Mouse (Mus musculus) midbrain, embryonic 15.5 days (tissue): ENCODE measurements around the gene Mctp2. TPM values are rescaled to one million over a fixed set of nuclear protein-coding genes. Genes with fewer than 3 reads are reported as not detected.

ENCODE experiments used
- ATAC-seq: fragments of 200-750 bp; cut with Nextera tagmentation; replicated peaks from 2 replicates; pipeline ENCODE4 v1.8.0; 2017; ENCODE audit warnings: moderate TSS enrichment
- H3K27ac ChIP-seq: fragments of 300-500 bp; sonication (generic); 2 replicates; pipeline ENCODE4 v1.5.1; 2015; ENCODE audit warnings: mild to moderate bottlenecking, inconsistent platforms
- H3K27me3 ChIP-seq: fragments of 300-500 bp; sonication (generic); replicated peaks from 2 replicates; pipeline ENCODE4 v1.6.1; 2015; ENCODE audit warnings: inconsistent platforms
- H3K36me3 ChIP-seq: fragments of 300-500 bp; sonication (generic); replicated peaks from 2 replicates; pipeline ENCODE4 v1.6.1; 2015; ENCODE audit warnings: inconsistent platforms
- H3K4me1 ChIP-seq: fragments of 300-500 bp; sonication (generic); 2 replicates; pipeline ENCODE4 v1.6.1; 2015; ENCODE audit warnings: inconsistent platforms
- H3K4me2 ChIP-seq: fragments of 300-500 bp; sonication (generic); 2 replicates; pipeline ENCODE4 v1.6.1; 2015; ENCODE audit warnings: inconsistent platforms, mild to moderate bottlenecking, moderate library complexity
- H3K4me3 ChIP-seq: fragments of 300-500 bp; sonication (generic); 2 replicates; pipeline ENCODE4 v1.5.1; 2015; ENCODE audit warnings: mild to moderate bottlenecking, inconsistent platforms
- H3K9ac ChIP-seq: fragments of 300-500 bp; sonication (generic); 2 replicates; pipeline ENCODE4 v1.6.1; 2015; ENCODE audit warnings: mild to moderate bottlenecking, inconsistent platforms
- H3K9me3 ChIP-seq: fragments of 300-500 bp; sonication (generic); 2 replicates; pipeline ENCODE4 v1.6.1; 2016; ENCODE audit warnings: inconsistent platforms
- WGBS: fragments of 180-500 bp; shearing (Covaris S2); methylation state at CpG from one replicate; pipeline ENCODE4 v1.1.7; 2015; ENCODE audit warnings: mixed read lengths; 5-methylcytosine and 5-hydroxymethylcytosine counted together
- polyA plus RNA-seq: library from polyadenylated mRNA; unstranded; fragments of >200 nt; fragmentation: Nextera tagmentation; extraction: Ambion mirVana; gene quantifications from 2 replicates; pipeline ENCODE4 v1.2.1, GENCODE M21; 2015

Mctp2 gene
- polyA plus RNA-seq, 1 experiment from 2014 or later, result 0.45 TPM

DNA sequence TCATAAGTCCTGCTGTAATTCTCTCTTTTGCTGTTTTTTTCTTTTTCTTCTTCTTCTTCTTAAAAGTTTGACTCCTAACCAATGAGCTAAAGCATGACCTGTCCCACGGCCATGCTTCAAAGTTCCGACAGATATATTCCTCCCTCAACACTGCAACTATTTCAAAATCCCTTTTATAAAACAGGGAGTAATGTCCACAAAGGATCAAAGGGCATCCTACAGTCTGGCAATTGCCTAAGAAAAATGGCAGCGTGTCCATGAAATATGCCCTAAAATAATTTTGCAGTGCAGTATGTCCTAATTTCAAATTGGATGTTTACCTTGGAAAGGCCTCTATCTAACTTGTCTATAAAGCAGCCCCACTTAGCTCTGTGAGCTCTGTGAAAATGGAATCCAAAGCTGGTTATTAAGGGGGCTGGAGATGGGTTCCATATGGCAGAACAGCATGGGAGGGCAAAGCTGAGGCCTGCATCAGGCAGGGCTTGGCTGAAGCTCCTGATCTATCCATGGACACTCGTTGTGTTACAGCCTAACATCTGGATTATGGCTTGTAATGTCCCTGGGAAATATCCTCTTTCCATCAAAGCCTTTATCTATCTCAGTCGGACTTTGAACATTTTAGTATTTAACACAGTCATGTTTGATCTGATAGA, 90.7 kb downstream of the Mctp2 start:
- H3K9ac ChIP-seq, result no peak overlapping the region
- H3K9me3 ChIP-seq, result no peaks in the 10 kb centered on the region
- H3K36me3 ChIP-seq, result no peaks in the 10 kb centered on the region
- no peak for ATAC-seq
- H3K27me3 ChIP-seq, result no peaks in the 10 kb centered on the region
- H3K27ac ChIP-seq, result no peak overlapping the region
- no peak overlapping the region for H3K4me2 ChIP-seq
- no peak overlapping the region for H3K4me3 ChIP-seq
- 79% methylated on average over 5 of the region's 5 CpGs for WGBS
- H3K4me1 ChIP-seq, result no peaks in the 10 kb centered on the region

GRCm38 (mm10) chr7:72210201-72210600, 96.2 kb downstream of the Mctp2 start:
- no peak overlapping the region for H3K27ac ChIP-seq
- H3K36me3 ChIP-seq, result no peaks in the 10 kb centered on the region
- 90% methylated on average over 5 of the region's 5 CpGs for WGBS
- H3K4me2 ChIP-seq, result no peak overlapping the region
- H3K9ac ChIP-seq, result no peak overlapping the region
- H3K4me3 ChIP-seq, result no peak overlapping the region
- no peaks in the 10 kb centered on the region for H3K9me3 ChIP-seq
- no peak for ATAC-seq
- H3K27me3 ChIP-seq, result no peaks in the 10 kb centered on the region
- no peaks in the 10 kb centered on the region for H3K4me1 ChIP-seq

- no peak overlapping the region for H3K4me2 ChIP-seq
- H3K9me3 ChIP-seq, result no peaks in the 10 kb centered on the region
- no peaks in the 10 kb centered on the region for H3K36me3 ChIP-seq
- no peaks in the 10 kb centered on the region for H3K4me1 ChIP-seq
- H3K4me3 ChIP-seq, result no peak overlapping the region
- no peak overlapping the region for H3K9ac ChIP-seq
- no peak for ATAC-seq
- 90% methylated on average over 5 of the region's 5 CpGs for WGBS
- H3K27ac ChIP-seq, result no peak overlapping the region
- no peaks in the 10 kb centered on the region for H3K27me3 ChIP-seq
These were observed 97.1 kb downstream of the Mctp2 start for GRCm38 (mm10) chr7:72209296-72209695.

DNA sequence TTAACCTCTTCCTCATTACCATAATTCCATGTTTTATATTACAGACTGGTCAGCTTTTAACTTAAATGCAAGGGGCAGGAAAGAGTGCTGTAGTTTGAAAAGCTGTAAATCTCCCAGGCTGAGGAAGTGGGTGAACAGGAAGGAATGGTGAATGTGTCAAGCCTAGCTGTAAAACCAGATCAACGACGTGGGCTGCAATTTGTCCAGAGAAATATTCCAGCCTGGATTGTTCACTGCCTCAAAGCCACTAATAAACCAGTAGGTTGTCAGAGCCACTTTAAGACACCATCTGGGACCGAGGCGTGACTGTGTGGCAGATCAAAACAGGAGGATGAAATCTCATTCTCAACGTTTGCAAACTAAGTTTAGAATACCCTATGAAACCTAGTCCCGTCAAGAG, 99.6 kb downstream of the Mctp2 start:
- Histone ChIP-seq H3K4me3 (no peak overlapping the region), H3K4me1 (no peaks in the 10 kb centered on the region), H3K27me3 (no peaks in the 10 kb centered on the region), H3K9ac (no peak overlapping the region), H3K36me3 (no peaks in the 10 kb centered on the region), H3K9me3 (no peaks in the 10 kb centered on the region), H3K27ac (no peak overlapping the region), H3K4me2 (no peak overlapping the region)
- ATAC-seq, result no peak
- WGBS, result 72% methylated on average over 6 of the region's 6 CpGs

GRCm38 (mm10) chr7:72195709-72196108, 110.7 kb downstream of the Mctp2 start:
- Histone ChIP-seq H3K4me2 (no peak overlapping the region), H3K36me3 (no peaks in the 10 kb centered on the region), H3K9ac (no peak overlapping the region), H3K27ac (no peak overlapping the region), H3K27me3 (no peaks in the 10 kb centered on the region), H3K4me1 (no peaks in the 10 kb centered on the region), H3K4me3 (no peak overlapping the region), H3K9me3 (no peaks in the 10 kb centered on the region)
- WGBS, result 63% methylated on average over 1 of the region's 1 CpGs
- no peak for ATAC-seq

DNA sequence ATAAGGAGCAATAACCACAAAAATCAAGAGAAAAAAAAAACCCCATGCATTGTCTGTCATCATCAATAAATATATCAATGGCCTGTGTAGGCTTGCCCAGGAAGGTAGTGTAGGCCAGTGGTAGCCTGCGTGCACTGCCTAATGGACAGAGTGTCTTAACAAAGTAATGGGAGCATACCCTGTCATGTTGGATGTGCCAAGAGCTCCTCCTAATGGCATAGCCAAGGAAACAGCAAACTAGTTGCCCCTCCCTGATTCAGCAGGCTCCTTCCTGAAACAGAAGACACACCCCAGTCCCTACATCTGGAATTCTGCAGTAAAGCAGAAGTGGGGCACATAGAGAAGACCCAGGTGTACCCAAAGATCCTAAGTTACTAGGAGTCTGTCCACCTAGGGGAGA, 113.1 kb downstream of the Mctp2 start:
- H3K4me2 ChIP-seq, result no peak overlapping the region
- ATAC-seq, result no peak
- H3K27ac ChIP-seq, result no peak overlapping the region
- H3K9me3 ChIP-seq, result no peaks in the 10 kb centered on the region
- 83% methylated on average over 1 of the region's 1 CpGs for WGBS
- H3K4me1 ChIP-seq, result no peaks in the 10 kb centered on the region
- H3K27me3 ChIP-seq, result no peaks in the 10 kb centered on the region
- H3K4me3 ChIP-seq, result no peak overlapping the region
- no peak overlapping the region for H3K9ac ChIP-seq
- no peaks in the 10 kb centered on the region for H3K36me3 ChIP-seq

DNA sequence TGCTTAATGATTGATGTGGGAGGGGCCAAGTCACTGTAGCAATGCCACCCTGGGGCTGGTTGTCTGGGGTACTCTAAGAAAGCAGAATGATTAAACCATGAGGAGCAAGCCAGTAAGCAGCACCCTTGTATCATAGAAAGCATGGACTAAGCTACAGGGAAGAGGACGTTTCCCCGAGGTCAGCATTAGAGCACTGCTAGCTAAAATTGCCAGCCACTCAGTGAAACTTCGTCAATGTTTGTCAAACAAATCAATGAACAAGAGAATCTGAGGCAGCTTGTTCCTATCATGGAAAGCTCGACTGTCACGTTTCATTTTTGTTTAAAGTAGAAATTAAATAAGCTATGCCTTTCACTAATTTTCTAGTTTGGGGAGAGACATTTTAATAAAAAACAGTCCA, 124.8 kb downstream of the Mctp2 start:
- H3K4me1 ChIP-seq, result no peaks in the 10 kb centered on the region
- H3K27ac ChIP-seq, result no peak overlapping the region
- no peak for ATAC-seq
- 70% methylated on average over 5 of the region's 5 CpGs for WGBS
- H3K36me3 ChIP-seq, result no peaks in the 10 kb centered on the region
- no peak overlapping the region for H3K9ac ChIP-seq
- no peak overlapping the region for H3K4me3 ChIP-seq
- H3K4me2 ChIP-seq, result no peak overlapping the region
- no peaks in the 10 kb centered on the region for H3K27me3 ChIP-seq
- no peaks in the 10 kb centered on the region for H3K9me3 ChIP-seq

- no peak for ATAC-seq
- Histone ChIP-seq H3K27ac (no peak overlapping the region), H3K9me3 (no peaks in the 10 kb centered on the region), H3K4me3 (no peak overlapping the region), H3K27me3 (no peaks in the 10 kb centered on the region), H3K9ac (no peak overlapping the region), H3K36me3 (no peaks in the 10 kb centered on the region), H3K4me2 (no peak overlapping the region), H3K4me1 (no peaks in the 10 kb centered on the region)
- WGBS, result 66% methylated on average over 2 of the region's 2 CpGs
These were observed 137.1 kb downstream of the Mctp2 start for GRCm38 (mm10) chr7:72169320-72169719.

DNA sequence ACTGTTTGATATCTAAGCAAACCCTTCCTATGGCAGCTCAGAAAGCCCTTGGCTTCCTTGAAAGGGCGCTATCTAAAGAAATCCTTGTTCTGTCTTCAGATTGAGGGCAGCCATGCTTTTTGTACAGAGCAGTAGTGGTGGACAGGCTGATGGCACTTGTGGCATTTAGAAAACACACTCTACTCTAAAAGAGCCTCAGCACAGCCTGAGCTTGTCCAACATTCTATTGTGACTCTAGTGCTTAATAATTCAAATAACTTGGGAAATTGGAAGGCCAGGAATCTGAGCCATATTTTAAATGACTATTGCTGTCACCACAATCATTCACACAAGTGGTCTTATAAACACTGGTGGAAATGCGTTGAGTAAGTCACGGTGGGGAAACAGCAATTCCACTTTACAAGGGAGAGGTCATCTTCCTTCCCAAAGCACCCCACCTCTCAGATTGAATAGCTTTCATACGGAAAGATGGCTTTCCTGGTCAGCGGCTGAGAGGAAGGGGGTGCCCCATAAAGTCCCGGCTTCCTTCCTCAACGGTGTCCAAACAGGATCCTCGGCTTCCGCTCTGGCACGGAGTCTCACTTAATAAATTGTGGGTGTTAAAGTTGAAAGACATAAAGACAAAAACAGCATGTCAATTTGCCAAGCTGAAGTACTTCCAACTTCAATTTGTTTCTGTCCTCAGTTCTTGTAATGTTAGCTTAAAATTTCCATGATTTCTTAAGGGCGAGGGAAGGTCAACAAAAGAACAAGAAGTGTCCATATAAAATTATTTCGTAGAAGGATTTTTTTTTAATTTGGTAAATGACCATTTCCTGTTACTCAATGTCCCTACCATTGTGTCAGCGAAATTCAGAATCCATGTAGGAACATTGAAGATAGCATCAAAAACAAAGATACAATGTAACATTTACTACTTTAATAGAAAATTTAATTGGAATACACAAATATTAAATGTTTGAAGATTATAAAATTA, 140.4 kb downstream of the Mctp2 start:
- Histone ChIP-seq H3K27ac (no peak overlapping the region), H3K27me3 (no peaks in the 10 kb centered on the region), H3K4me2 (no peak overlapping the region), H3K4me1 (no peaks in the 10 kb centered on the region), H3K36me3 (no peaks in the 10 kb centered on the region), H3K4me3 (no peak overlapping the region), H3K9ac (no peak overlapping the region), H3K9me3 (no peaks in the 10 kb centered on the region)
- 87% methylated on average over 13 of the region's 13 CpGs for WGBS
- no peak for ATAC-seq

DNA sequence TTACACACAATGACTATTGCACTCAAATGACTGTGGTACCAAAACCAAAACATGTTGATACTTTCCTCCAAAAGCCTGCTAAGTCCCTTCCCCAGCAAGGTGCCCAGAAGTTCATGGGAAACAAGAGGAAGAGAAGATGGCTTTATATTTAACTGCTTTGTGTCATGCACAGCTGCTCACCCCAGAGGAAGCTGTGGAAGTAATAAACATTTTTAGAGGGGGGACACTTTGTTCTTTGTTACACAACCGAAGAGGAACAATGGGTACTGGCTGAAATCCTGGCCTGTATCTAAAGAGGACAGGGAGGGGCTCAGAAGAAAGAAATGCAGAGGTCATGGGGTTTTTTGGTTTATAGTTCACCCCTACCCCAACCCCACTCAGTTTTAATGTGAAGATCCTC, 144.2 kb downstream of the Mctp2 start:
- Histone ChIP-seq H3K36me3 (no peaks in the 10 kb centered on the region), H3K27me3 (no peaks in the 10 kb centered on the region), H3K9me3 (no peaks in the 10 kb centered on the region), H3K27ac (no peak overlapping the region), H3K4me1 (no peaks in the 10 kb centered on the region), H3K4me2 (no peak overlapping the region), H3K9ac (no peak overlapping the region), H3K4me3 (no peak overlapping the region)
- ATAC-seq, result no peak
- WGBS, result 5% methylated on average over 1 of the region's 1 CpGs

- WGBS, result 85% methylated on average over 4 of the region's 4 CpGs
- Histone ChIP-seq H3K27me3 (no peaks in the 10 kb centered on the region), H3K27ac (no peak overlapping the region), H3K9ac (no peak overlapping the region), H3K36me3 (no peaks in the 10 kb centered on the region), H3K9me3 (no peaks in the 10 kb centered on the region), H3K4me2 (no peak overlapping the region), H3K4me1 (no peaks in the 10 kb centered on the region), H3K4me3 (no peak overlapping the region)
- ATAC-seq, result no peak
These were observed 146.8 kb downstream of the Mctp2 start for GRCm38 (mm10) chr7:72159513-72160063.

- Histone ChIP-seq H3K4me1 (no peaks in the 10 kb centered on the region), H3K27ac (no peak overlapping the region), H3K4me2 (no peak overlapping the region), H3K36me3 (no peaks in the 10 kb centered on the region), H3K9me3 (no peaks in the 10 kb centered on the region), H3K27me3 (no peaks in the 10 kb centered on the region), H3K4me3 (no peak overlapping the region), H3K9ac (no peak overlapping the region)
- 49% methylated on average over 7 of the region's 7 CpGs for WGBS
- ATAC-seq, result no peak
These were observed 155.4 kb downstream of the Mctp2 start for GRCm38 (mm10) chr7:72150799-72151708.
